Mouse (Mus musculus) adrenal gland, postnatal 10 days (tissue): ENCODE results near the gene Prpf18. TPM values are rescaled to one million over a fixed set of nuclear protein-coding genes. Genes with fewer than 3 reads are reported as not detected.
"Not testable (repeated sequence)": the region's sequence is repeated elsewhere in the genome, so short reads cannot be mapped to it uniquely, and the experiment has no call there.

ENCODE experiments used
- DNase-seq: peaks from one replicate; pipeline ENCODE4 v3.0.0; 2021; ENCODE audit warnings: mixed read lengths
- long read RNA-seq, 2 experiments: library from polyadenylated mRNA; stranded (forward); transcript quantifications; one replicate each; pipeline ENCODE4 v2.0.0; 2021
- total RNA-seq, 2 experiments: library from RNA; stranded (reverse); gene quantifications; 2 replicates each; pipeline ENCODE4 v1.2.3; 2021

Gene Prpf18
- 10 to 100 TPM; 34.6 to 40.0 TPM for total RNA-seq
- long read RNA-seq, experiment 1, transcript Prpf18-201 (10 exons, 3,522 nt): major isoform, 39 of 50 reads
- long read RNA-seq, experiment 1, partial matches to known transcripts: 2 of 50 reads
- long read RNA-seq, experiment 1, other reads (novel, unspliced or antisense): 9 of 50 reads
- long read RNA-seq, experiment 2, transcript Prpf18-201 (10 exons, 3,522 nt): major isoform, 11 of 14 reads
- long read RNA-seq, experiment 2, partial matches to known transcripts: 0 of 14 reads
- long read RNA-seq, experiment 2, other reads (novel, unspliced or antisense): 3 of 14 reads

DNA sequence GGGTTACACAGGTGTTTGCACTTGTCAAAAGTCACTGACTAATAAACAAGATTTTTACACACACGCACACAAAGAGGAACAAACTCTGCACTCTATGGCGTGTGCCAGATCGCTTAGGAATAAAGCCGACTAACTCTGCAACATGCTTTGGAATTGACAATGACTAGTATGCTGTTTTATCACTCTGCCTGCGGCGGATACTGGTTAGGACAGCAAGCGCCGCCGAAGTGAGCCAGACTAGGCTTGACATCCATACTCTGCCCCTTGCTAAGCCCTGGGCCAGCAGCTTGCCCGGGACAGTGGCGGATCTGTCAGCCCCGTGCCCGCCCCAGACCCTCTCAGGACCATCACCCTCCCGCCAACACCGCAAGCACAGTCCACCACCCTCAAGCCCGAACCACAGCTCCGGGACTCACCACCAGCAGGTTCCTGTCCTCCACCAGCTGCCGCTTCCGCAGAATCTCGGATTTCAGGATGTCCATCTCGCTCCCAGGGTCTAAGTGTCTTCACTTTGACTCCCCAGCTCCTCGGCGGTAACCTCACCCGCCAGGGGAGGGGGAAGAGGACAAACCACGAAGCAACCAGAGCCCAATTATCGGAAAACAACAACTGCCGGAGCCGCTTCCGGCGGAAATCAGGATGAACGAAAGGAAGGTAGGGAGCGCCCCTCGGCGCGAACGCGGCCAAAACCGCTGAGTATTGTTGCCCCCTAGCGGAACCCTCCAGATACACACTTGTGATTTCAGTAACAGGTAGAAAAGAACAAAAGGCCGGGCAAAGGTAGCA is at the start of gene Prpf18:
TSS of gene Prpf18 (minus strand) at position 614 of the 786 bp plus-strand sequence.
- DNase-seq: peak; percentile 93

- DNase-seq: no peak
Observed at GRCm38 (mm10) chr2:4679886-4680285, 28.0 kb upstream of the Prpf18 start.

DNA sequence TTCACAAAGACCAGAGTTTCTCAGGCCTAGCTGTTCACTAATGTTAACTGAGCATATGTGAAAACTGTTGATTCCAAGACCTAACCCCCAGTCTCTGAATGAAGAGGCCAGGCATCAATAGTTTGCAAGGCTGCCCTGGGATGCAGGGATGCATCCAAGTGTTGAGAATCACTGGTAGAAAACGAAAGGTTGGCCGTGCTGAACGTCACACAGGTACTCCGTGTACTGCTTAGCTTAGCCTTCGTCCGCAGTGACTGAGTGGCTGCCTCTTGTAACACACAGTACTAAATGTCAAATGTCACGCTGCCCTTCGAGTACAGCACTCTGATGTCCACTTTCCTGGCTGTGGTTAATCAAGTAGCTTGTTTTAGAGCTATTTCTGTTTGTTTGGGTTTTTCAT is 19.7 kb upstream of the Prpf18 start:
- DNase-seq: no peak

DNA sequence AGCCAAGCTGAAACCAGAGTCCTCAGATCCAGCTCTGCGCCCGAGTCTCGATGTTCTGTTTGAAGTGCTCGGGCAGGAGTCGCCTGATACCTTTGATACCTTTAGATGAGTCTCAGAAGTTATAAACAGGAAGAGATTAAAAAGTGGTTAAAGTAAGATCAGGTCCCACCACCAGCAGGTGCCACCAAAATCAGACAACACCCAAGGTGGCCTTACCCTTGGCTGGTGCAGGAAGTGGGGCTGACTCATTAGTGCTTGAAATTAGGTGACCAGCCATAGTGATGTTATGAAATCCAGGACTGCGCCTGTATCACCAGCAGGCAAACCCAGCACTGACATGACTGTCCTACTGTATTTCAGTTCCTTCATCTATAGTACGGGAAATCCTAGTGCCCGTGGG is 17.8 kb upstream of the Prpf18 start:
- no peak for DNase-seq

DNA sequence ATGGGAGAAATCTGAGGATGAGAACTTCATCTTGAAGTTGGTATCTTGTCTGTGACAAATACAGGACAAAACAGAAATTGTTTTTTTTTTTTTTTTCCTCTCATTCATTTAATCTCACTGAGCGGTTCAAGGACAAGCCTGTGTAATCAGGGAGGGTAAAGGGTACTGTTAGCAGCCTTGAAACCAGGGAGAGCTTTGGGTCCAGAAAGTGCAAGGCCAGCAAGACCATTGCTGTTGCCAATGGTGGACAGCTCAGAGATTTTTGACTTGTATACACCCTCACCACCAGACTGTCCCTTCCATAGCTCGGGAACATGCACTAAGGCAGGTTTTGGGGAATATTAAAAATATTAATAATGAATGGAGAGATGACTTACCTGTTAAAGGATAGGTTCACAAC is 16.7 kb upstream of the Prpf18 start:
- peak; percentile 18 for DNase-seq

DNA sequence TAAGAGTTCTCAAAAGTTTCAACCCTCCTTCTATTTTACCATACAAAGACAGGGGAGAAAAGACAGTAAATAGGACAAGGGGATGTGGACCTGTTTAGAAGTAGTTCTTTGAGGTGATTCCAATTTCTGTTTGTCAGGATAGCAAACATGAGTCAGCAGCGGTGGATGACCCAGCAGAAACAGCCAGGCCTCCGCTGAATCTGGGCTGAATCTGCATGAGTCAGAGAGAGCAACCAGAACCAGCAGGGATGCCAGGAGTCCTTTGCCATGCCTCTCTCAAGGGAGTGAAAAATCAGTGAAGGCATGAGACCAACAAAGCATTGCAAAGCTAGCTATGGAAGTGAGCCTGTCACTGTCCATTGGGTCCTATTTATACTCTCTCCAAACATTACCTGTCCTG is 8.8 kb upstream of the Prpf18 start:
- no peak for DNase-seq

GRCm38 (mm10) chr2:4649646-4650045 is 2.3 kb downstream of the Prpf18 start:
- no peak for DNase-seq

DNA sequence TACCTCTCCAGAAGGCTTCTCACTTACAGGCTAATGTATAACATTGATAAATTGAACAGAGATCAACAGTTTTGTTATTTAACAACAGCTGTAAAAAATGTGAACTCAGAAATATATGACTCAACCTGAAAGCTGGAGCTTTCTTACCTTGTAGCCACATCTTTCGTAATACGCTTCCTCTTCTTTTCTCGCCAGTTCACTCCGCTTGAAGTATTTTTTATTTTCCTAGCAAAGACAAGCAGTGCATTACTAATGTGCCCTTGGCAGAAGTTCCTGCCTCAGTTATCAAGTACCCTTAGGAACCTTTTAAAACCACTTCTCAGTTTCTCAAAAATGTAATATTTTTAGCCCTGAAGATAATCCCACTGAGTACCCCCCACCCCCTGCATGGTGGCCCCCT is 3.8 kb downstream of the Prpf18 start:
- DNase-seq: no peak

- no peak for DNase-seq
Observed at GRCm38 (mm10) chr2:4645066-4645465, 6.8 kb downstream of the Prpf18 start.

- DNase-seq: no peak
Observed at GRCm38 (mm10) chr2:4638189-4638588, 13.7 kb downstream of the Prpf18 start.

DNA sequence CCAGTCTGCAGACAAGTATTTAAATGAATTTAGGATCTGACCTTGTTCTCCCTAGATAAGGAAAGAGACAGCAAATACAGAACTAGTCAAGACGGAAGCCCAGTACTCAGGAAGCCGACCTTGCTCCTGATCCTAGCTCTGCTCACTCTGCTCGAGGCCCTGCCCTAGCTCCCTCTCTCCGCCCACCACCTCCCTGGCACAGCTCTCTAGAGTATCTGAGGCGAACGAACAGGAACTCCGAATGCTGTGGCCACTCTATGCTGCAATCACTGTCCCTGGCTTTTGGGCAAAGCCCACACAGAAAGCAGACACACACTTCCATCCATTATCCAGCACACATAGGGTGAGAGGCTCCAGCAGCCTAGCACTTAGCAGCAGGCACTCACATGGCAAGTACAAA is 15.3 kb downstream of the Prpf18 start:
- peak; percentile 63 for DNase-seq

DNA sequence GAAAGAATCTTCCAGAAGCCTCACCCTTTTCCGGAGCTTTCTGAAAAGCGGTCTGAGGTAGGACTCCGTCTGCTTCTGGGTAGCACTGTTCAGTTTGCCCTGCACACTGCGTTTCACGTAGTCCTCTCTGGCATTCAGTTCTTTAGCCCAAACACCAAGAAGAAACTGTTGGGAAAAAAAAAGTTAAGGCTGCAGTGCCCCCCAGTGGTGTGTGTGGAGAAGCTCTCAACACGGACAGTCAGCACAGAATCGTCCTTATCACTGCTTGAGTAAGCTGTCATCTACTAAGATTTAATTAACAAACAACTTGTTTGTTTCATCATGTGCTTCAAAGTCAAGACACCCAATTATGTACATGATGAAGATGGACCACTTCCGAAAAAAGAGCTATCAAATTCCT is 16.1 kb downstream of the Prpf18 start:
- no peak for DNase-seq

DNA sequence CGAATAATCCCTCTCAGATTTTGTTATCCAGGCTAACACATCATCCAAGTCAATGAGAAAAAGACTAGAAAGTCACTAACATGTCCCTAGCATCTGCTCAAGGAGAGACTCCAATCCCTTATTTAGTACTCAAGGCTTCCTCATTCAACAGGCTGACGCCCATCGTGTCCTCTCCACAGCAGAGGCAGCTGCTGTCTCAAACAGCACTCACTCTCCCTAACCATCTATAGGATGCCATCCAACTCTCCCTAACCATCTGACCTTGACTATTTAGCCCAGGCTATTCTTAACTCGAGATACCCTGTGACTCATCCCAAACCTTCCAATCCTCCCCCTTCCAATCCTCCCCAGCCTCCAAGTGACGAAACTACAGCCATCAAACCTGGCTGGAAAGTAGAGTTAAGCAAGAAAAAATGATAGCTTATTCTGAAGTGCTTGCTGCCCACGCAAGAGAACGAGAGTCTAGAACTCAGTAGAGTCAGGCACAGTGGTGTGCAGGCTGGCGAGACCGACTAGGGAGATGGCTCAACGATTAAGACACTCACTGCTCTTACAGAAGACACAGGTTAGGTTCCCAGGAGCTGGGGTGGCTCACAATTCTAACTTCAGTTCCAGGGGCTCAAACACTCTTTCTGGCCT is 21.6 kb downstream of the Prpf18 start:
- DNase-seq: no peak

DNA sequence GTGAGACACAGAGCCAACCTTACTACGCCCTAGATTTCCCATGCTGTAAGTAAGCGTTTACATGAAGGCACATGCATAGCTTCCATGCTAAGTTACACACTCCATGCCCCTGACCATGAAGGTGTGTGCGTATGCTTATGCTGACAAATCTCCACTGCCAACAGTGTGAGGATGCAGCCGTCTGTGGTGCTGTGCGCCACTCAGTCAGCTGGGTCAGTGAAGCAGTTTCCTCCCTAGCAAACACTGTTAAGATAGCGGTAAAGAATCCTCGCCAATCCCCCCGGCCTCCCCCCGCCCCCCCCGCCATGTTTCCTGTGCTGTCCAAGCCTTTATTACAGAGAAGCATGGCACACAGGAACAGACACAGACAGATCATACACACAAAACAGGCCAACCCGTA is 22.4 kb downstream of the Prpf18 start:
- DNase-seq: no peak

GRCm38 (mm10) chr2:4628920-4629319 is 23.0 kb downstream of the Prpf18 start:
- DNase-seq: no peak

GRCm38 (mm10) chr2:4626911-4627310 is 25.0 kb downstream of the Prpf18 start:
- no peak for DNase-seq

DNA sequence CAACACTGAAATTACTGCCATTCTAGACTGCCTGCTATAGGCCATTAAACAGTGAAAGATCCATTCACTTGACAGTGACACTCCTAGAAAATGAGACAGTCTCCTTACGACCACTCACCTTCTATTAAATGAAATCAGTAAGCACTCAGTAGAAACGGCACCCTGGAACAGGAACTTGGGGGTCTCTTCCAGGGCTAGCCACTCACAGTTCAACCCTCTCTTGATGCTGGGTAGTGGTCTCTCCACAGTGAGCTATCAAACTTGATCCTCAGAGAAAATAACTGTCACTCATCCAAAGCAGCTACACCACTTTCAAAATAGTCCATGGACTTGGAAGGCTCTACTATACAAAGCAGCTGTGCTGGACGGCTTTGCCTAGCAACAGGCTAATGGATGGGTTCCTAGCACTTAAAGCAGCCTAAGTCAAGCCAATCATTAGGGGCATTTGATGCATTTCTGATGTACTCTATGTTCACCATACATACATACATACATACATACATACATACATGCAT is 30.4 kb downstream of the Prpf18 start:
- no peak for DNase-seq

DNA sequence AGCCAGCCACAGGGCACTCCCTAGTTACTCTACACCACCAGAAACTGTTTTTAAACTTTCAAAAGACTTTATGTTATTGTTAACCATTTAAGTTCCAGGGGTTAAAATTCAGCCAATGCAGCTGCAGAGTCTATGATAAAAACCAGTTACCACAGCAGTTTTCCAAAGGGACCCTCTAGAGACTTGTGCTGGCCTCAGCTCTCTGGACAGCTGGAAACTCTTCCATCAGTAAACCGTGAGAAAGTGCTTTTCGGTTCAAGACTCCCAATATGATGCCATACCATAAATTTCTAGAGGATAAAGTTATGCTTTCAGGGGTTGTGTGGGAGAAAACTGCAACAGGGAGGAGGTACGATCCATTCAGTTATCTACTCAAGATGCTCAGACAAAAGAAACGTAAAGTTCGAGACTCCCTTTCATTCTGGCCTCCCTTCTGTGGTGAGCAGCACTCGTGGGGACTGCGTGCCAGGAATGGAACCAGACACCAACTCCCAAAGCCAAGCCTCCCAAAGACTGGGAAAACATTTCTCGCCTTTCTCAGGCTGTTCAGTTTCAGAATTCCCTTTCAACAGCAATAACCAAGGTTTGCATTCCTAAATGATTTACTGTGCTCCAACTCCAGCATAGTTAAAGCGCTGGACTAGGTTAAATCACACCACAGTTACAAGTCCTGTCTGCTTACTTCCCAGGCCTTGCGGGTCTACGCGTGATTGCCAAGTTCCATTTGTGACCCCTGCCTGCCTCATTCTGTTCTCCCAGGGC is 31.1 kb downstream of the Prpf18 start:
- no peak for DNase-seq

DNA sequence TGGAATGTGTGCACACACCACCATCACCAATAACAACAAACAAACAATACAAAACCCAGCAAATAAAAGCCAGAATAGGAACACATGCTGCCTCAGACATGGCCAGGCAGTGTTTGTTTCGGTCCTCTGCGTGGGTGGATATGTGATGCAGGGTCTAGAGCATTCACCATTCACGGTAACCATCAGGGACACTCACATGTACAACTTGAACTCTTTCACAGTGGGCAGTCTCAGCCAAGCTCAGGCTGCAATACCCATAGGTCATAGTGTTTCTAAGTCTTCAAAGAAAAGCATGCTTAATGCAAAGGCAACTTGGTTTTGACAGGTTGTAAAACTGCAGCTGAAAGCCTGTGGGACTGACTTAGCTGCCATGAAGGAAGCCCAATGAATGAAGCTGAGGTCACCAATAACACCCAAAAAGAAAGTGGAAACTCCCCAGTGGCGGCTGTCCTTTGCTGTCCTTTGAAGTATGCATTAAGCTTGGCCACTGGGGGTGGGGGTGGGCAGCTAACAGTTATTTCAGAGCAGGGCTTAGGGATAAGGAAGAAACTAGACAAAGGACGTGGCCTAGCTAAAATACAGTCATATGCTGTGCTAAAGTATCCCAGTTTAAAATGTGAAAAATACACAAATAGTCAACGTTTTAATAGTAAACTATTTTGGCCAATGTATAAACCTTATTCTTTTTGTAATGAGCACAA is 31.9 kb downstream of the Prpf18 start:
- no peak for DNase-seq

GRCm38 (mm10) chr2:4619126-4619525 is 32.8 kb downstream of the Prpf18 start:
- DNase-seq: not testable (repeated sequence)

DNA sequence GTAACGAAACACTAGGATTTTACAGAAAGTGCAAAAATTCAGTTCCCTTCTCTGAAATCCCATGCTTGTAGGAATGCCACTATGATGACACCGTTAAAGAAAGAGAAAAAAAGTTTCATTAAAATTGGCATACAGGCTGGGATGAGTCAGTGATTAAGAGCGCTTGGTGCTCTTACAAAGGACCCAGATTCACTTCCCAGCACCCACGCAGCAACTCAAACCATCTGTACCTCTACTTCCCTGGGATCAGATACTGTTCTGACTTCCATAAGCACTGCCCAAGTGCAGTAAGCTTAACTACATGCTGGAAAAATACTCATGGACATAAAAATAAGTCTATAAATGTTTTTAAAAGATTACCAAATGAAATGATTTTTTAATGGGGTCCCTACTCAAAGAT is 34.9 kb downstream of the Prpf18 start:
- no peak for DNase-seq
